Mouse (Mus musculus) kidney, postnatal 0 days (tissue): ENCODE results near the gene Znrd1. TPM values are rescaled to one million over a fixed set of nuclear protein-coding genes. Genes with fewer than 3 reads are reported as not detected.

Source experiments
- ATAC-seq: fragments of 200-750 bp; cut with Nextera tagmentation; replicated peaks from 2 replicates; pipeline ENCODE4 v1.8.0; 2017; ENCODE audit warnings: low read depth, moderate number of reproducible peaks, moderate TSS enrichment, moderate library complexity; ENCODE audit not compliant: low FRiP score
- DNase-seq: peaks from one replicate; pipeline ENCODE4 v3.0.0-alpha.2; 2016; ENCODE audit warnings: low spot score
- H3K27ac ChIP-seq: fragments of 300-500 bp; sonication (generic); 2 replicates; pipeline ENCODE4 v1.5.1; 2014; ENCODE audit warnings: mild to moderate bottlenecking
- H3K27me3 ChIP-seq: fragments of 300-500 bp; sonication (generic); 2 replicates; pipeline ENCODE4 v1.6.1; 2014; ENCODE audit warnings: low read length, mixed read lengths; ENCODE audit not compliant: insufficient read depth
- H3K36me3 ChIP-seq: fragments of 300-500 bp; sonication (generic); 2 replicates; pipeline ENCODE4 v1.6.1; 2014; ENCODE audit warnings: low read length, mixed read lengths; ENCODE audit not compliant: insufficient read depth
- H3K4me1 ChIP-seq: fragments of 300-500 bp; sonication (generic); replicated peaks from 2 replicates; pipeline ENCODE4 v1.6.1; 2014; ENCODE audit warnings: antibody characterized with exemption, low read length, mixed read lengths; ENCODE audit not compliant: insufficient read depth
- H3K4me2 ChIP-seq: fragments of 300-500 bp; sonication (generic); 2 replicates; pipeline ENCODE4 v1.6.1; 2014; ENCODE audit warnings: mild to moderate bottlenecking, low read length, moderate library complexity, mixed read lengths
- H3K4me3 ChIP-seq: fragments of 300-500 bp; sonication (generic); replicated peaks from 2 replicates; pipeline ENCODE4 v1.5.1; 2014; ENCODE audit warnings: low read depth, low read length
- H3K9ac ChIP-seq: fragments of 300-500 bp; sonication (generic); 2 replicates; pipeline ENCODE4 v1.6.1; 2014; ENCODE audit warnings: low read depth, low read length
- H3K9me3 ChIP-seq: fragments of 300-500 bp; sonication (generic); replicated peaks from 2 replicates; pipeline ENCODE4 v1.6.1; 2016; ENCODE audit warnings: low read length, inconsistent platforms, mixed read lengths
- CTCF ChIP-seq: IDR thresholded peaks from 2 replicates; pipeline ENCODE4 v1.5.1; 2016; ENCODE audit warnings: antibody characterized with exemption, low read depth, mild to moderate bottlenecking, moderate library complexity
- WGBS: fragments of 180-500 bp; shearing (Covaris S2); extraction: QIAGEN DNeasy Blood & Tissue Kit; methylation state at CpG from one replicate; pipeline ENCODE4 v1.1.7; 2014; 5-methylcytosine and 5-hydroxymethylcytosine counted together
- polyA plus RNA-seq: library from polyadenylated mRNA; unstranded; fragments of >200 nt; fragmentation: Nextera tagmentation; extraction: Ambion mirVana; gene quantifications from 2 replicates; pipeline ENCODE4 v1.2.1, GENCODE M21; 2015

Znrd1 gene
- polyA plus RNA-seq, 1 experiment from 2014 or later, result 87.6 TPM

DNA sequence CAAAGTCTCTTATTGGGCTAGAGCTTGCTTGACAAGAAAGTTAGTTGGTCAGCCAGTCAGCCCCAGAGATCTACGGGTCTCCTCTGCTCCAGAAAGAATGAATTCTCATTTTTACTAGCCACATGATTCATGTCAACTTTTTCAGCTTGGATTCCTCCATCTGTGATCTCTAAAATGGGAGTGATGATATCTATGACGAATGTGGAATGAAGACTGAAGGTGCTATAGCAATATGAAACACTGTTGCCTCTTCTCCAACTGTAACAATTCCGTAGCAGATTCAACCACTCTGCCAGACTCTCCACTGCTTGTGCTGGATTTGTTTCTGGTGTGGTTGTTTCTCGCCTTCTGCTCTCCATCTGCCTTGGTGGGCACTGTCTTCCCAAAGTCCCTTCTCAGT lies 27.2 kb downstream of the Znrd1 start:
- no peak for DNase-seq
- Histone ChIP-seq H3K27ac (no peak overlapping the region), H3K4me3 (no peak overlapping the region), H3K9ac (no peak overlapping the region), H3K9me3 (no peaks in the 10 kb centered on the region), H3K4me2 (no peak overlapping the region), H3K36me3 (no peaks in the 10 kb centered on the region), H3K4me1 (no peaks in the 10 kb centered on the region), H3K27me3 (no peaks in the 10 kb centered on the region)
- 81% methylated on average over 4 of the region's 4 CpGs for WGBS
- no peak for ATAC-seq
- no peak for TF ChIP-seq CTCF

GRCm38 (mm10) chr17:36930233-36930632 lies 28.1 kb downstream of the Znrd1 start:
- no peaks in the 10 kb centered on the region for H3K4me1 ChIP-seq
- H3K9ac ChIP-seq, result no peak overlapping the region
- H3K4me2 ChIP-seq, result no peak overlapping the region
- H3K27me3 ChIP-seq, result no peaks in the 10 kb centered on the region
- H3K9me3 ChIP-seq, result no peaks in the 10 kb centered on the region
- no peaks in the 10 kb centered on the region for H3K36me3 ChIP-seq
- H3K27ac ChIP-seq, result no peak overlapping the region
- 28% methylated on average over 6 of the region's 6 CpGs for WGBS
- H3K4me3 ChIP-seq, result no peak overlapping the region
- TF ChIP-seq CTCF, result no peak
- peak; percentile 47 for DNase-seq
- ATAC-seq, result no peak

GRCm38 (mm10) chr17:36929236-36929932 lies 29.0 kb downstream of the Znrd1 start:
- Histone ChIP-seq H3K4me2 (no peak overlapping the region), H3K27ac (no peak overlapping the region), H3K9me3 (no peaks in the 10 kb centered on the region), H3K4me3 (no peak overlapping the region), H3K4me1 (no peaks in the 10 kb centered on the region), H3K36me3 (no peaks in the 10 kb centered on the region), H3K9ac (no peak overlapping the region), H3K27me3 (no peaks in the 10 kb centered on the region)
- ATAC-seq (no peak), DNase-seq (no peak)
- no peak for TF ChIP-seq CTCF
- WGBS, result 71% methylated on average over 12 of the region's 12 CpGs

DNA sequence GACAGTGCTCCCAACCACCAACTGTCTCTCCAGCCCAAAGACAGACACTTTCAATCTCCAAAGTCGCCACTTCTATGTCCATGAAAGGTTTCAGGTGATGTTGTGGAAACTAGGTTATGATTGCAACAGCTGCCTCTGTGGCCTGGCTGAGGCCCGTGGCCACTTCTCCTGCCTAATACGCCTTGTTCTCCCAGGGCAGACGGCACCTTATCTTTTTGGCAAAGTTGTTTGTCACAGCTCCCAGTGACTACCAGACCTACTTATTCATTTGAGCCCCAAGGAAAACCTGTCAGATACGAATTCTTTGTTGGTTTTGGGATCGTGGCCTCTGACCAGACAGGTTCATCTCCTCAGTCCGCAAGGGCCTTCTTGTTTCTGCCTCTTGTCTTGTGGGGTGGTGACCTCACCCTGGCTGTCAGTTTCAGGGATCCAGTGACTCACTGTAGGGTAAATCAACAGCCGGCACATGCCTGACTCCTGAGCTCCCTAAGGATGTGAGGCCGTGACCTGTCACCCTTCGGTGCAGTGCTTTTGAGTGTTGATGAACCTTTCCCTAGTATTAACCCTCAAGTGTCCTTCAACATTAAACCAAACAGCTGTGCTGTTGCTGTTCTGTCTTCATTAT lies 30.8 kb downstream of the Znrd1 start:
- Histone ChIP-seq H3K27ac (no peak overlapping the region), H3K9me3 (no peaks in the 10 kb centered on the region), H3K4me3 (no peak overlapping the region), H3K36me3 (no peaks in the 10 kb centered on the region), H3K4me1 (no peaks in the 10 kb centered on the region), H3K9ac (no peak overlapping the region), H3K4me2 (no peak overlapping the region), H3K27me3 (no peaks in the 10 kb centered on the region)
- 39% methylated on average over 10 of the region's 10 CpGs for WGBS
- TF ChIP-seq CTCF, result no peak
- ATAC-seq, result no peak
- no peak for DNase-seq

DNA sequence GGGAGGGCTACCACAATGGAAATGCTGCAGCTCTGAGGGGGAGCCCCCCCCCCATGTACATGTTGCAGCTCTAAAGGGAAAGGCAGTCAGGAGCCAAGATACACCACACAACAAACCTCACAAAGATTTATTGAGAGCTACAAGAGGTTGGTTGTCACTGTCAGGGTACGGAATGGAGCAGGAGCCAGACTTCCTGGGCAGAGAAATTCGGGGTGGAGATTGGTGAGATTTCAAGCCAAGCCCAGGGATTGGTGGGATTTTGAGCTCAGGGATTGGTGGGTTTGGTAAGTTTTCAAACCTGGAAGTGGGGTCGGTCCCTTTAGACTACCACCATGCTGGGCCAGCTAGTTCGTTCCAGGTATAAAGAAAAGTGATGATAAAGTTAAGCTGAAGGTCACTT lies 34.9 kb downstream of the Znrd1 start:
- no peaks in the 10 kb centered on the region for H3K9me3 ChIP-seq
- DNase-seq (no peak), ATAC-seq (no peak)
- WGBS, result 54% methylated on average over 4 of the region's 4 CpGs
- no peak overlapping the region for H3K27ac ChIP-seq
- TF ChIP-seq CTCF, result no peak
- H3K4me1 ChIP-seq, result no peaks in the 10 kb centered on the region
- no peaks in the 10 kb centered on the region for H3K36me3 ChIP-seq
- no peak overlapping the region for H3K4me3 ChIP-seq
- no peak overlapping the region for H3K9ac ChIP-seq
- H3K4me2 ChIP-seq, result no peak overlapping the region
- H3K27me3 ChIP-seq, result no peaks in the 10 kb centered on the region

DNA sequence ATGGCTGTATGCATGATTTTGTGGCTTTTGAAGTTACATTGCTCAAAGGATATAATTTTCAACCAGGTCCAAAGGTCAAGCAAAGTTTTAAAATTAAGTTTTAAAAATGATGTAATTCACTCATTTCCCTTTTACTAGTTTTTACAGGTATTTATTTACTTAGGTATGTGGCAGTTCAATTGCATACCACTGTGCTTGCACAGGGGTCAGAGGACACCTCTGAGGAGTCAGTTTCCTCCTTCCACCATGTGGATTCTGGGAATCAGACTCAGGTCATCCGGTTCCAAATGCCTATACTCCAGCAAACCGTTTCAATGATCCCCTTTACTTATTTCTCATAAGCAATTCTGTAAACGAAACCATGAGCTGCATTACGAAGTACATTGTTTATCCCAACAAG lies 35.6 kb downstream of the Znrd1 start:
- Histone ChIP-seq H3K27me3 (no peaks in the 10 kb centered on the region), H3K36me3 (no peaks in the 10 kb centered on the region), H3K27ac (no peak overlapping the region), H3K9ac (no peak overlapping the region), H3K4me1 (no peaks in the 10 kb centered on the region), H3K4me3 (no peak overlapping the region), H3K4me2 (no peak overlapping the region), H3K9me3 (no peaks in the 10 kb centered on the region)
- 83% methylated on average over 4 of the region's 4 CpGs for WGBS
- no peak for ATAC-seq
- no peak for TF ChIP-seq CTCF
- no peak for DNase-seq
